Mouse (Mus musculus) kidney, adult 2 months (tissue): ENCODE measurements at regions not wholly inside any gene's neighbourhood (a gene's known extent, or its start where the extent isn't known, plus 50 kb on each side); places are given as distances from the start of the nearest gene placed in this dataset.

Source experiments
- CTCF ChIP-seq: fragments of 200-500 bp; conservative IDR thresholded peaks from 2 replicates; pipeline ENCODE4 v1.5.1; 2011; ENCODE audit warnings: low read depth, mild to moderate bottlenecking, control low read depth, low read length, moderate library complexity, mixed read lengths; ENCODE audit not compliant: insufficient read depth, insufficient read length
- POLR2A ChIP-seq: fragments of 200-500 bp; IDR thresholded peaks from one replicate; pipeline ENCODE4 v1.6.1; 2011; ENCODE audit warnings: low read depth, low read length, control low read depth

- no peak for TF ChIP-seq CTCF
- no peak for TF ChIP-seq POLR2A
Observed at GRCm38 (mm10) chr10:24478535-24478934, 116.7 kb upstream of the Ccn2 start.
